Mouse (Mus musculus) hindbrain, embryonic 14.5 days (tissue): ENCODE measurements at regions not wholly inside any gene's neighbourhood (a gene's known extent, or its start where the extent isn't known, plus 50 kb on each side); places are given as distances from the start of the nearest gene placed in this dataset.

ENCODE experiments used
- ATAC-seq: fragments of 200-750 bp; cut with Nextera tagmentation; 2 replicates; pipeline ENCODE4 v1.8.0; 2017; ENCODE audit warnings: moderate number of reproducible peaks, mild to moderate bottlenecking, moderate TSS enrichment, moderate library complexity; ENCODE audit not compliant: low FRiP score
- DNase-seq: peaks from one replicate; pipeline ENCODE4 v3.0.0-alpha.2; 2015; ENCODE audit warnings: low spot score
- H3K27ac ChIP-seq: fragments of 300-500 bp; sonication (generic); 2 replicates; pipeline ENCODE4 v1.5.1; 2014; ENCODE audit warnings: mild to moderate bottlenecking, moderate library complexity
- H3K27me3 ChIP-seq: fragments of 300-500 bp; sonication (generic); 2 replicates; pipeline ENCODE4 v1.6.1; 2014; ENCODE audit warnings: mild to moderate bottlenecking, low read length, mixed read lengths; ENCODE audit not compliant: control insufficient read depth, insufficient read depth
- H3K36me3 ChIP-seq: fragments of 300-500 bp; sonication (generic); replicated peaks from 2 replicates; pipeline ENCODE4 v1.6.1; 2014; ENCODE audit not compliant: control insufficient read depth, insufficient read depth
- H3K4me1 ChIP-seq: fragments of 300-500 bp; sonication (generic); replicated peaks from 2 replicates; pipeline ENCODE4 v1.6.1; 2014; ENCODE audit warnings: antibody characterized with exemption, low read length, mixed read lengths; ENCODE audit not compliant: control insufficient read depth, insufficient read depth
- H3K4me2 ChIP-seq: fragments of 300-500 bp; sonication (generic); replicated peaks from 2 replicates; pipeline ENCODE4 v1.6.1; 2014; ENCODE audit warnings: mild to moderate bottlenecking, moderate library complexity
- H3K4me3 ChIP-seq: fragments of 300-500 bp; sonication (generic); replicated peaks from 2 replicates; pipeline ENCODE4 v1.5.1; 2014; ENCODE audit warnings: mild to moderate bottlenecking, low read length
- H3K9ac ChIP-seq: fragments of 300-500 bp; sonication (generic); 2 replicates; pipeline ENCODE4 v1.6.1; 2014
- H3K9me3 ChIP-seq: fragments of 300-500 bp; sonication (generic); 2 replicates; pipeline ENCODE4 v1.6.1; 2016; ENCODE audit warnings: low read length; ENCODE audit not compliant: control insufficient read depth
- WGBS: fragments of 180-500 bp; shearing (Covaris S2); extraction: QIAGEN DNeasy Blood & Tissue Kit; methylation state at CpG from one replicate; pipeline ENCODE4 v1.1.7; 2014; 5-methylcytosine and 5-hydroxymethylcytosine counted together

- Histone ChIP-seq H3K9me3 (no peaks in the 10 kb centered on the region), H3K9ac (0 out of 2 replicates have a peak overlapping the region, but pooled peaks have one; percentile 6), H3K27ac (no peak overlapping the region; the same call in none of the 2 replicates), H3K36me3 (no peaks in the 10 kb centered on the region), H3K27me3 (no peaks in the 10 kb centered on the region), H3K4me3 (no peak overlapping the region), H3K4me2 (peak overlapping the region; percentile 25), H3K4me1 (no peaks in the 10 kb centered on the region)
- 55% methylated on average over 20 of the region's 20 CpGs for WGBS
- ATAC-seq (no peak; the same call in 1 of the 2 replicates), DNase-seq (peak; percentile 45)
These were observed 152.1 kb upstream of the Agap1 start for GRCm38 (mm10) chr1:89302368-89302951.

- Histone ChIP-seq H3K9ac (no peak overlapping the region), H3K36me3 (no peaks in the 10 kb centered on the region), H3K4me1 (peaks cover 8% of the 10 kb centered on the region; the same call in 1 of the 2 replicates), H3K27ac (no peak overlapping the region), H3K9me3 (no peaks in the 10 kb centered on the region), H3K4me2 (no peak overlapping the region), H3K27me3 (no peaks in the 10 kb centered on the region), H3K4me3 (no peak overlapping the region)
- DNase-seq (no peak), ATAC-seq (no peak)
- 74% methylated on average over 7 of the region's 7 CpGs for WGBS
These were observed 149.4 kb upstream of the Agap1 start for GRCm38 (mm10) chr1:89305171-89305570.

GRCm38 (mm10) chr1:89308788-89309187, 145.8 kb upstream of the Agap1 start:
- 43% methylated on average over 13 of the region's 13 CpGs for WGBS
- peak; percentile 25 for DNase-seq
- peak overlapping the region; percentile 40; the same call in 1 of the 2 replicates for H3K27ac ChIP-seq
- H3K9ac ChIP-seq, result peak overlapping the region; percentile 6; the same call in 1 of the 2 replicates
- H3K4me2 ChIP-seq, result peak overlapping the region; percentile 26
- no peaks in the 10 kb centered on the region for H3K27me3 ChIP-seq
- peaks cover 8% of the 10 kb centered on the region; the same call in 1 of the 2 replicates for H3K4me1 ChIP-seq
- no peaks in the 10 kb centered on the region for H3K36me3 ChIP-seq
- H3K9me3 ChIP-seq, result no peaks in the 10 kb centered on the region
- ATAC-seq, result peak; percentile 37; the same call in 1 of the 2 replicates
- peak overlapping the region; percentile 4; the same call in 1 of the 2 replicates for H3K4me3 ChIP-seq

GRCm38 (mm10) chr1:89313064-89313463, 141.5 kb upstream of the Agap1 start:
- Histone ChIP-seq H3K4me3 (no peak overlapping the region), H3K27ac (no peak overlapping the region), H3K9ac (no peak overlapping the region), H3K27me3 (no peaks in the 10 kb centered on the region), H3K4me2 (no peak overlapping the region), H3K9me3 (no peaks in the 10 kb centered on the region), H3K36me3 (no peaks in the 10 kb centered on the region), H3K4me1 (peaks cover 8% of the 10 kb centered on the region; the same call in 1 of the 2 replicates)
- no peak for DNase-seq
- ATAC-seq, result no peak
- WGBS, result 89% methylated on average over 7 of the region's 7 CpGs

GRCm38 (mm10) chr1:89317897-89318296, 136.7 kb upstream of the Agap1 start:
- H3K27ac ChIP-seq, result no peak overlapping the region
- no peaks in the 10 kb centered on the region for H3K4me1 ChIP-seq
- no peak overlapping the region for H3K4me3 ChIP-seq
- no peak overlapping the region for H3K4me2 ChIP-seq
- ATAC-seq (no peak), DNase-seq (no peak)
- WGBS, result 95% methylated on average over 4 of the region's 4 CpGs
- no peaks in the 10 kb centered on the region for H3K36me3 ChIP-seq
- no peak overlapping the region for H3K9ac ChIP-seq
- H3K27me3 ChIP-seq, result no peaks in the 10 kb centered on the region
- no peaks in the 10 kb centered on the region for H3K9me3 ChIP-seq

- H3K9ac ChIP-seq, result no peak overlapping the region
- ATAC-seq (no peak), DNase-seq (no peak)
- no peak overlapping the region for H3K4me3 ChIP-seq
- no peaks in the 10 kb centered on the region for H3K4me1 ChIP-seq
- H3K4me2 ChIP-seq, result no peak overlapping the region
- no peak overlapping the region for H3K27ac ChIP-seq
- H3K36me3 ChIP-seq, result no peaks in the 10 kb centered on the region
- WGBS, result 71% methylated on average over 4 of the region's 4 CpGs
- H3K9me3 ChIP-seq, result no peaks in the 10 kb centered on the region
- no peaks in the 10 kb centered on the region for H3K27me3 ChIP-seq
These were observed 135.9 kb upstream of the Agap1 start for GRCm38 (mm10) chr1:89318663-89319062.

- DNase-seq (no peak), ATAC-seq (no peak)
- no peaks in the 10 kb centered on the region for H3K36me3 ChIP-seq
- H3K4me1 ChIP-seq, result no peaks in the 10 kb centered on the region
- H3K9ac ChIP-seq, result no peak overlapping the region
- no peak overlapping the region for H3K4me2 ChIP-seq
- 73% methylated on average over 4 of the region's 4 CpGs for WGBS
- H3K27me3 ChIP-seq, result no peaks in the 10 kb centered on the region
- H3K4me3 ChIP-seq, result no peak overlapping the region
- H3K9me3 ChIP-seq, result no peaks in the 10 kb centered on the region
- no peak overlapping the region for H3K27ac ChIP-seq
These were observed 132.0 kb upstream of the Agap1 start for GRCm38 (mm10) chr1:89322621-89323020.

- Histone ChIP-seq H3K27me3 (no peaks in the 10 kb centered on the region), H3K4me1 (no peaks in the 10 kb centered on the region), H3K9me3 (no peaks in the 10 kb centered on the region), H3K9ac (no peak overlapping the region), H3K36me3 (no peaks in the 10 kb centered on the region), H3K27ac (no peak overlapping the region), H3K4me3 (no peak overlapping the region), H3K4me2 (no peak overlapping the region)
- 39% methylated on average over 2 of the region's 2 CpGs for WGBS
- DNase-seq (peak; percentile 46), ATAC-seq (no peak)
These were observed 131.5 kb upstream of the Agap1 start for GRCm38 (mm10) chr1:89323091-89323490.

GRCm38 (mm10) chr1:89331352-89331751, 123.3 kb upstream of the Agap1 start:
- H3K36me3 ChIP-seq, result no peaks in the 10 kb centered on the region
- H3K4me1 ChIP-seq, result no peaks in the 10 kb centered on the region
- H3K27ac ChIP-seq, result no peak overlapping the region
- no peaks in the 10 kb centered on the region for H3K27me3 ChIP-seq
- WGBS, result 95% methylated on average over 4 of the region's 4 CpGs
- no peak overlapping the region for H3K9ac ChIP-seq
- no peak overlapping the region for H3K4me2 ChIP-seq
- no peak for ATAC-seq
- H3K9me3 ChIP-seq, result no peaks in the 10 kb centered on the region
- no peak for DNase-seq
- no peak overlapping the region for H3K4me3 ChIP-seq

GRCm38 (mm10) chr1:89332676-89333075, 121.9 kb upstream of the Agap1 start:
- H3K4me2 ChIP-seq, result no peak overlapping the region
- no peak overlapping the region for H3K4me3 ChIP-seq
- no peak overlapping the region for H3K9ac ChIP-seq
- DNase-seq (no peak), ATAC-seq (no peak)
- H3K9me3 ChIP-seq, result no peaks in the 10 kb centered on the region
- no peaks in the 10 kb centered on the region for H3K36me3 ChIP-seq
- no peaks in the 10 kb centered on the region for H3K27me3 ChIP-seq
- no peak overlapping the region for H3K27ac ChIP-seq
- WGBS, result 59% methylated on average over 7 of the region's 7 CpGs
- no peaks in the 10 kb centered on the region for H3K4me1 ChIP-seq
